Mouse (Mus musculus) erythroid progenitor cell, adult 5-6 weeks (primary cell): ENCODE measurements around the gene Arfip1. TPM values are rescaled to one million over a fixed set of nuclear protein-coding genes. Genes with fewer than 3 reads are reported as not detected.

Source experiments
- ATAC-seq: replicated peaks from 2 replicates; pipeline ENCODE4 v1.8.0; 2016; ENCODE audit warnings: moderate number of reproducible peaks, mild to moderate bottlenecking, moderate TSS enrichment, inconsistent platforms; ENCODE audit not compliant: poor library complexity, low FRiP score, severe bottlenecking
- total RNA-seq, 2 experiments: library from RNA; stranded (forward) in 1 of 2; stranded (reverse) in 1 of 2; fragments of 150-400 nt in 1 of 2; fragments of 186-747, 209-891 nt in 1 of 2; gene quantifications; 2 replicates each; pipeline versions ENCODE4 v1.2.3 to v1.2.4; 2015 to 2017; ENCODE audit warnings: low replicate concordance in 2 of 2

Arfip1 gene
- total RNA-seq (2015; ENCODE audit: low replicate concordance): 4.2 and 5.8 TPM in 2 replicates
- 3.4 and 4.0 TPM in 2 replicates for total RNA-seq (2017; ENCODE audit: low replicate concordance)

DNA sequence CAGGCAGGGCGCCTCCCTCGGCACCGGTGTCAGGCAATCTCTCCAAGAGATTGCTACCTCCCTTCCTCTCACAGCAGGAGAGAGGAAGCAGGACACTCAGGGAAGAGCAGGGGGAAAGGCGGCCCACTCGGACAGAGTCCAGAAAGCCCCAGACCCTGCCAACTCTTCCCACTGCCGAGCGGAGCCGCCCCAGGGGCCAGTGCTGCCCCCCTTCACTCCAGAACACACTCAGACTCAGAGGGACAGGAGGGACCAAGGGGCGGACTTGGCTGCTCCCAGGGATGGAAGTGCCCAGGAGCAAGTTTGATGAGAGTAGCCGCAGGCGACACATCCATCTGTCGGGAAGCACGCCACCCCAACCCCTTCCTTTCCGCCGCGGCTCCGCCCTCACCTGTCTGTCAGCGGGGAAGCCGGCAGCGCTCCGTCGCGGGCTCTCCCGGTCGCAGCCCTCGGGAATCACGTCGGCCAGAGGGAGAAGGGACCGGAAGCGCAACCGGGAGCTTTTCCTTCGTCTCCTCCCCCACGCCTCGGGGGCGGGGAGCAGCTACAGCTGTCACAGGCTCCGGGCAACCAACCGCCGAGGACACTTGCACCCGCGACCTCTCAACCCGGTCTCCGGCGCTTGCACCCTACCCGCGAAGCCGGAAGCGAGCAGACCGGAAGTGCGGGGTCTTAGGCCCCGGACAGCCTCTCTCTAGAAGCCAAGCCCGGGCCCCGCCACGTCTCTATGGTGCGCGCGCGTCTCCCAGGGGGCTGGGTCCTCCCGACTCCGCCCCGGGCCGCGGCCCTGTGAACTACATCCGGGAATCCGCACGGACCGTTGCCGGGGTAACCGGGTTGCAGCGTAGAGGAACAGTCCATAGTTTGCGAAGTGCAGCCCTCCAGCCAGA lies at the start of gene Arfip1:
TSS of gene Arfip1 (minus strand) at position 603 of the 890 bp plus-strand sequence.
- peak; percentile 92 for ATAC-seq

DNA sequence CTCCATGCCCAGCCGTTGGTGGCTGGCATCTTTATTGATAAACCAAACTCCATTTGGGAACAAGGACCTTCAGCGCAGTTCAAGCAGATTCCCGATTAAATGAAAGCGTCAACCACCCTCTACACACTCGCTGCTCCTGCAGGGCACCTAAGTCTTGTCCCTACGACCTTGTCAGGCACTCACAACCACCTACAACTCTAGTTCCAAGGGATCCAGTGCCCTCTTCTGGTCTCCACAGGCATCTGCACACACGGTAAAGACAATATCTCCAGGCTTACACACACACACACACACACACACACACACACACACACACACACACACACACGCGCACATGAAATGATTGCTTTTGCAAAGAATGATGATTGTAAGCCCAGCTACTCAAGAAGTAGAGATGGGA lies 49.2 kb upstream of the Arfip1 start:
- no peak for ATAC-seq

GRCm38 (mm10) chr3:84622026-84622425 lies 39.6 kb upstream of the Arfip1 start:
- ATAC-seq: no peak

DNA sequence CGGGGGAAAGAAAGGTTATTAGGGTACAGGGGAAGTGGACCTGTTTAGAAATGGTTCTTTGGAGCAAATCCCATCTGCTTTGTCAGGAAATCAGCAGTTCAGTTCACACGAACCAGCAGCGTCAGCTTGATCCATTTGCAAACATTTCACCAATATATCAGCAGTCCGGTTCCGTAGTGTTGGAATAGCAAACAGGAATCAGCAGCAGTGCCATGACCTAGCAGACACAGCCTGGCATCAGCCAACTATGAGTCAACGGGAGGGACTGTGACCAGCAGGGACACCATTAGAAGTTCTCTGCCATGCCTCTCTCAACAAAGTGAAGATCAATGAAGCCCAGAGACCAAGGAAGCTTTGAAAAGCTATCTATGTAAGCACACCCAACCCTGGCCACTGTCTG lies 37.3 kb upstream of the Arfip1 start:
- no peak for ATAC-seq

GRCm38 (mm10) chr3:84619056-84619455 lies 36.6 kb upstream of the Arfip1 start:
- no peak for ATAC-seq

GRCm38 (mm10) chr3:84618627-84619026 lies 36.2 kb upstream of the Arfip1 start:
- ATAC-seq: no peak

- ATAC-seq: no peak
These were observed 33.4 kb upstream of the Arfip1 start for GRCm38 (mm10) chr3:84615856-84616225.

DNA sequence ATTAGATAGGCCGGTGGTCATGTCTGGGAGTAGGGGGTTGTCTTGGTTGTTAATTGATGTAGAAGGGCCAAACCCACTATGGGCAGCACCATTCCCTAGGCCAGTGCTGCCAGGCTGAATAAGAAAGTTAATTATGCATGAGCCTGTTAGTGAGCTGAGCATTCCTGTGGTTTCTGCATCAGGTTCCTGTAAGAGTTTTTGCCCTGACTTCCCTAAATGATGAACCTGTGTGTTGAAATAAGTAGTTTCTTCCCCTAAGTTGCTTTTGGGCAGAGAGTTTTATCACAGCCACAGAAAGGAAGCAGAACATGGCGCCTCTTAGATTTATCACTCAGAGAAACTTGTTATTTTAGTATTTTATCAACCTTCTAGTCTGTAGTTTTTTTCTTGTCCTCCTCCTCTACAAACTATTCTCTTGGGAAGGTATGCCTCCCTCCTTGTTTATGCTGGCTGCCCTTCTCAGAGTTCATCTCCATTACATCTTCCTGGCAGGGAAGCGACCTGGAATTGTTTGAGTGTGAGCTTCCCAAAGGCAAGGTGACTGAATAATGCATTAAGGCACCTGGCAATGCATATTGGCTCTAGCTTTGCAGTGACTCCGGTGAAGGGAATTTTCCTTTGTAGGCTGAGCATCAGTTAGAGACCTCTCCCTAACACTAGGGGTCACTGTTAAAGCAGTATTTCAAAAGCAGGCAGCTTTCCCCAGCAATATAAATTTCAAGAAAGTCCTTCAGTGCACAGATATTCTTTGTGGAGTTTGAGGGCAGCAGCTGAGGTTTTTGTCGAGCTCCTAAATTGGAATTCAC lies 32.8 kb upstream of the Arfip1 start:
- no peak for ATAC-seq

DNA sequence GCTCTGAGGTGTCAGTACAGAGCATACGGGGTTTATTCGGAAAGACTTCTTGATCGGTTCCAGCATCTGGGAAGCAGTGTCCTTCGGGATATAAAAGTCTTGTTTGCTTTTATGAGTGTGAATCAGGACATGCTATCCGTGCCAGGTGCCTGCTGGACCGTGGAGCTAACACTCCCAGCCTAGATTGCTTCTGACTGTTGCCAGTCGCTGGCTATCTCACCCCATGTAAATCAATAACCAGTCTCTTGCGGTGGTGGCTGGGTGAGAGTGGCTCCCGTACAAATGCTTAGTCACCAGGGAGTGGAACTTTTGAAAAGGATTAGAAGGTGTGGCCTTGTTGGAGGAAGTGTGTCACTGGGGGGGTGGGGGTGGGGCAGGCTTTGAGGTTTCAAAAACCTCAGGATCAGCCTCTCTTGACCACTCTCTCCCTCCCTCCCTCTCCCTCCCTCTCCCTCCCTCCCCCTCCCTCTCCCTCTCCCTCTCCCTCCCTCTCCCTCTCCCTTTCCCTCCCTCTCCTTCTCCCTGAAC lies 27.8 kb upstream of the Arfip1 start:
- no peak for ATAC-seq

- ATAC-seq: no peak
These were observed 20.8 kb upstream of the Arfip1 start for GRCm38 (mm10) chr3:84603212-84603611.

DNA sequence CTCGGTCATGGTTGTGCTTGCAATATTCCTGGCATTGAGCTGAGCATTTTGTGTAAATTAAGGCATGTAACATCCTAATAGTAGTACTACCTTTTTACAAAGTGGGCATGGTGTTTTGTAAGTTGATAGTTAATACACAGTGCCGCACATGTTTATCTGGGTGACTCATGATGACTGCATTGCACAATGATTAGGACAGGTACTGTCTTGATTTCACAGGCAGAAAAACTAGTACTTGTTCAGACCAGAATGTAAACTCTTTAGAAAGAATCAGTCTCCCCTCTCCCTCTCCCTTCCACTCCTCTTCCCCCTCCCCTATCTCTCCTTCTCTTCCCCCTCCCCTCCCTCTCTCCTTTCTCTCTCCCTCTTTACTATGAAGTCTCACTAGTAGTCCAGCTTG lies 20.3 kb upstream of the Arfip1 start:
- ATAC-seq: no peak

- no peak for ATAC-seq
These were observed 19.6 kb upstream of the Arfip1 start for GRCm38 (mm10) chr3:84601870-84602495.

DNA sequence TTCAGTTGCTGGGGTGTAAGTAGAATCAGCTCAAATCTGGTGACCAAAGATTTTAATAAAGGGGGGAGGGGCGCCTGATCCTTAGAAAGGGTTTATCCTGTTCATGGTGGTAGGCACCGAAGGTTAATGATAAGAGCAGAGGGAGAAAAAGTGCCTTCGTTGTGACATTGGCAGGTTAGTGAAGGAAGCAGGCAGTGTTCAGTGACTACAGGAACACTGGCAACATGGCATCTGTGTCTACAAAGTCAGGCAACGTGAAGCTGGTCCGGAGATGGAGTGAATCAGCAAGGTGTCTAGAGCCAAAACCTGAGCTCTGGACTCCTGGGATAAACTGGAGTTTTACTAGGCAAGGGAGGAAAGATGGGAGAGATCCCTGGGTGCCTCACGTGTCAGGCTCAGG lies 16.3 kb upstream of the Arfip1 start:
- ATAC-seq: no peak

- no peak for ATAC-seq
These were observed 15.7 kb upstream of the Arfip1 start for GRCm38 (mm10) chr3:84597996-84598734.

GRCm38 (mm10) chr3:84595677-84596234 lies 13.3 kb upstream of the Arfip1 start:
- no peak for ATAC-seq

DNA sequence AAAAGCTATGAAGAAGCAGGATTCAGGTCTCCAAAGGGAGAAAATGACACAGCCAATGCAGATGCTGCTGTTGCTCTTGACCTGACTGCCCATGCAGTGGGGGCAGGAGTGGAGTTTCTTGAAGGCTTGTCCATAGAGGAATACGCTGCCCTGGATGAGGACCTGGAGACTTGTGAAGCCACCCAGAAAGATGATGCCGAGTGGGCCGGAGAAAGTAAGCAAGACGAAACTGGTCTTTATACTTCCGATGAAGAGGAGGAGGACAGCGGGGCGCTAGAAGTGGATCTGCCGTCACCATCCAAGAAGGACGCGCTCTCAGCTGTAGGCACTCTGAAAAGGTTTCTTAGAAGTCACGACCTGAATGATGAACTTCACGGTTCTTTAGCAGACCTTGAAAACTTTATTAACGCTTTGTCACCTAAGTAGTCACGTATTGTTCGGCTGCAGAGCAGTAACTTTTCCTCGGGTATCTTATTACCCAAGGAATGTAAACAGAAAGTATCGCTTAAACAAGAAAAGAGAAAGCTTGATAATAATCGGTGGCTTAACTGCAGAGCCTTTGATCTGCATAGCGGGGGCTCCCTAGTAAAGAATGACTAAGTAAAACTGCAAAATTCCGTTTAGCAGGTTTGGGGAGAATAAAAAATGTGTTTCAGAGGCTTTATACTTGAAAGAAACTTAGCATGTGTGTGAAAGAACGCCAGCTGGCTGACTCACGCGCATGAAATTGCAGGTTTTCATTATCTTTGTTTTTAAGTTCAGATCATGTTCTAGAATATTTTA lies 12.7 kb upstream of the Arfip1 start:
- no peak for ATAC-seq

DNA sequence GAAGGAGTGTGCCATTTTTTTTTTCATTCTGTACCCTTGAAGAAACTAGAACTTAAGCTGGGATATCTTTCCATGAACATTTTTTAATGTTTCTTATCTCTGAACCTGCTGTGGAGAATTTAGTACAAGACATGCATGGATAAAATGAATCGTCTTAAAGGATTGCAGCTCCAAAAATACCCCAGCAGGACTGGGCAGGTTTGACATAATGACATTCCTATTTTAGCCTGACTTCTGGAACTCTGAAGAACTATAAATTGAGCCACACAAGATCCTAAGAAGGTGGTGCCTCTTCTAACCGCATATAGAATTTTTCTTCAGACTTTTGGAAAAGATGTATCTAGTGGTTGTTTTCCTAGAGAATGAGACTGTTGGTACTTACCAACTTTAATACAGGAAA lies 10.8 kb upstream of the Arfip1 start, which contains the start of gene Tigd4:
TSS of gene Tigd4 (plus strand) at position 301 of the 400 bp plus-strand sequence.
- ATAC-seq: no peak

GRCm38 (mm10) chr3:84586736-84587135 lies 4.3 kb upstream of the Arfip1 start:
- ATAC-seq: no peak
